Mouse (Mus musculus) cerebellum, postnatal 36 days (tissue): ENCODE data around the gene Ndufa4l2.

ENCODE experiments used
- DNase-seq, 2 experiments: peaks; one replicate each; pipeline ENCODE4 v3.0.0; 2021 to 2022; ENCODE audit warnings: mixed read lengths in 2 of 2

The Ndufa4l2 gene

DNA sequence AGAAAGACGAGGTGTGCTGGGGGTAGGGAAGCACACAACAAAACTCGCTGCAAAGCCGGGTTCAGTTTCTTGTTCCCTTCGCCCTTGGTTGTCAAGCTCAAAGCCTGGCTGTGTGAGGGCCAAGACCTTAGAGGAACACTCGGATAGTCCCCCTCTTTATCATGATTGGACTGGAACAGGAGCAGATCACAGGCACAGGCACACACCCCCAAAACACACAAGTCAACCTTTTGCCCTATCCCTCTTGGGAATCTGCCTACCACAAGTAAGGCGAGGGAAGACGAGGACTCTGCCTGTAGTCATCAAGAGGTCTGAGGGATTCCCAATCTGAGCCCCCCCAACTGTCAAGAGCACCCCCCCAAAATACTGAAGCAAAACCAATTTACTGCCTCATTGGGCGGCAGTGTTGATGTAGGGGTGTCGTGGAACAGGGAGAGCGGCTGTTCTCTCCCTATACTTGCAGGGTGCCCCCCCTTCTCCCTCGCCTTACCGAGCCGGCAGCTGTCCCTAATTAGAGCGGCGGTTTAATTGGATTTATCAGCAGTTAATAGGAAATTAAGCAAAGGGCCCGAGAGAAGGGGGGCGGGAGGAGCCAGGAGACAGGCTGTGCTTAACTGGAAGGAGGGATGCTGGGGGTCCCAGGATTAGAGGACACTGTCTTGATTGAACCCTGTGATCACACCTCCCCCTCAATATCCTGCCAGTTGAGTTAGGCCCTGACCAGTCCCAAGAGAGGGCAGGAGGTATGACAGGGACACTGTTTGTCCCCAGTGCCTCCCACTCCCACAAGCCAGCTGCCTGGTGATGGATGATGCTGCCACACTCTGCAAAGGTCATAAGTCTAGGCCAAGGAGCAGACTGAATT is 4.7 kb upstream of the Ndufa4l2 start:
- DNase-seq = peak; percentile 44

GRCm38 (mm10) chr10:127510895-127511617 is 3.7 kb upstream of the Ndufa4l2 start:
- peak in 1 of 2 experiments; percentile 44 for DNase-seq

GRCm38 (mm10) chr10:127511634-127512306 is 3.0 kb upstream of the Ndufa4l2 start:
- DNase-seq = peak; percentile 85 to 91

DNA sequence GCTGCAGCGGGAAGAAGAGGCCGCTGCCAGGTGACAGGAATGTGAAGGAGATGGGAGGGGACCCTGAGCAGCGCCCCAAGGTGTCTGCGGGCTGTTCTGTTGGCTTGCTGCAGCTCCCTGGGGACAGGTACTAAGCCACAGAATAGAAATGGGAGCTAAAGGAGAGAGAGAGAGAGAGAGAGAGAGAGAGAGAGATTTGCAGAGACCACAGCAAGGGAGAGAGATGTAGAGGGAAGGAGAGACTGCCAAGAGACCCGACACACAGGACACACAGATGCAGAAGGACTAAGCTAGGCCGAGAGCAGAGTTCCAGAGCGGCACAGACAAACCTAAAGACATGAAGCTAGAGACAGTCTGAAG is 2.5 kb upstream of the Ndufa4l2 start:
- no peak for DNase-seq

DNA sequence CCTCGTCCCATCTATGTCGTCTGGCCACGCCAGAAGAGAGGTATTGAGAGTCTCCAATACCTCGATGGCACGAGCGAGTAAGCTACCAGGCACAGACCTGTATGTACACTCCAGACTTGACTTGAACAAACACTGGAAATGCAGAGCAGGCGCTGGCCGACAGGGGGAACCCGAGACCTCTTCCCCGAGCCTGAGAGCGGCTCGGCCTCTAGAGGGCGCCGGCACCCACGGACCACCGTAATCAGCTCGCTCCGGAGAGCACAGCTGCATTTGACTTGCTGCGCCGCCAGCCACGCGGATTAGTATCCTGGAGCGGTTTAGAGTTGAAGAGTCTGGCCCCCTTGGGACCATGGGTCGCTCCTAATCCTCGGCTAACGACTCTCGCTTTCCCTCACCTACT is 2.0 kb upstream of the Ndufa4l2 start:
- DNase-seq = peak; percentile 93 to 98

- DNase-seq = peak in 1 of 2 experiments; percentile 18
These were observed 1.2 kb upstream of the Ndufa4l2 start for GRCm38 (mm10) chr10:127513501-127514091.

- DNase-seq = no peak
These were observed 562 bp upstream of the Ndufa4l2 start for GRCm38 (mm10) chr10:127514111-127514698.

GRCm38 (mm10) chr10:127515271-127515982 is 660 bp downstream of the Ndufa4l2 start:
- DNase-seq = no peak

GRCm38 (mm10) chr10:127515983-127516459 is 1.3 kb downstream of the Ndufa4l2 start:
- DNase-seq = no peak

DNA sequence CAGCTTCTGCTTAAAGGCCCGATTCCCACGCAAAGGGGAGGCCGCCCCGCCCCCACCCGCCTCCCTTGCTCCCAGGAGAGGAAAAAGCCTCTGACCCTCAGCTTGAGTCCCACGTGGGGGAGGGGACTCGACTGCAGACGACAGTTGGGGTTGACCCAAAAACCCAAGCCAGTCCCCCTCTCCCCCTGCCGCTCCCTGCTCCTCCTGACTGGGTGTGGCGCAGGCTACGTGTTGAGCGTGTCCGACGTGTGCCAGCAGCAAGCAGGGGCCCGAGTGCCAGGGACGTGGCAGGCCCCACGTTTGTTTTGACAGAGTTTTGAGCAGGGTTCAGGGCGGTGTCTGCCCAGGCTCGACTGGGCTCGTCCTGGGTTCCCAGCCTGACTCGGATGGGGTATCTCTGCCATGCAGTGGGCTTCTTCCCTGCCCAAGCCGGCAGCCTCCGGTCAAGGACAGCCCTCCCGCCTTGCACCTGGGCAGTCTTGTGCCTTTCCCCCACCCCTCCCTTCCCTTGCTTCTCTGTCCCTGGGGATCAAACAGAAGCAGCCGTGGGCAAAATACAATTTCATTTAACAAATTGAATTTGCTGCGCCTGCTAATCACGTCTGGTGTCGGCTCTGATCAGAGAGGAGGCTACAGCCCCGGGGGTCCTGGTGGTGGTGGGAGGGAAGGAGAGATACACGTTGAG is 2.0 kb downstream of the Ndufa4l2 start:
- DNase-seq = no peak

DNA sequence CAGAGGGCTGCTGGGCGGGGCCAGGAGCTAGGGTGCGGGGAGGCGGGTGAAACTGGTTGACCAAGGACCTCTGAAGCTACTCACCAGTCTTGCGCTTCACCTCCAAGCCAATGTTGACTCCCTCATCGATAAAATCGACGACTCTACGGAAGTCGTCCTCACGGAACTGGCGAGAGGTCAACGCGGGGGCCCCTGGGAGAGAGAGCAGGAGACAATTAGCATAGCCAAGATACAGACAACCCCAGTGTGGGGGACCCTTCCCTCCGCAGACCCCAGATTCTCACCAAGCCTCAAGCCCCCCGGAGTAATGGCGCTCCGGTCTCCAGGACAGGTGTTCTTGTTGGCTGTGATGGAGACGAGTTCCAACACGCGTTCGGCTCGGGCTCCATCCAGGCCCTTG is 3.2 kb downstream of the Ndufa4l2 start:
- DNase-seq = no peak

DNA sequence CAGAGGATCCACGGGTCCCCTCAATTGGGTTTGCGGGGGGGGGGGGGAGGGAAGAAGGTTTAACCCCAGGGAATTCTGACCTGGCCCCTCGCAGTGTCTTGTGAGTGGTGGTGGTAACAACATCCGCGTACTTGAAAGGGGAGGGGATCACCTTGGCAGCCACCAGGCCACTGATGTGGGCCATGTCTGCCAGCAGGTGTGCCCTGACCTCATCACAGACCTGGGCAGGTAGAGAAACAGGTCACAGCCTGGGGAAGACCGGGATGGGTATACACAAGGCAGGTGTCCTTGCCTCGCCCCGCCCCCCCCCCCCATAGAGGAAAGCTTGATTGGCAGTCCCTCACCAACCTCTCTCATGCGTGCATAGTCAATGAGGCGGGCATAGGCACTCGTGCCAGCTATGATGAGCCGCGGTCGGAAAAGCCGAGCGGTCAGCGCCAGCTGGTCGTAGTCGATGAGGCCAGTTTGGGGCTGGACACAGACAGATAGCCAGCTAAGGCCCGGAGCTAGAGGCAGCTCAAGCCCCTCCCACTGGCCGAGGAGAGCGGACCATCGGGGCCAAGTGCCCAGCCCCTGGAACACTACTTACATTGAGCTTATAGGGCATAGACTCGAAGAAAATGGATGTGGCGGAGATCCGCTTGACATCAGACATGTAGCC is 4.4 kb downstream of the Ndufa4l2 start:
- no peak for DNase-seq

GRCm38 (mm10) chr10:127519903-127520713 is 5.3 kb downstream of the Ndufa4l2 start:
- no peak for DNase-seq

GRCm38 (mm10) chr10:127520714-127521357 is 6.1 kb downstream of the Ndufa4l2 start:
- no peak for DNase-seq

- DNase-seq = no peak
These were observed 6.9 kb downstream of the Ndufa4l2 start for GRCm38 (mm10) chr10:127521611-127522080.

- DNase-seq = peak; percentile 83 to 86
These were observed 7.4 kb downstream of the Ndufa4l2 start, which contains the start of gene Shmt2 for GRCm38 (mm10) chr10:127522088-127522581. Shmt2 (minus strand) TSS chr10:127522444.

DNA sequence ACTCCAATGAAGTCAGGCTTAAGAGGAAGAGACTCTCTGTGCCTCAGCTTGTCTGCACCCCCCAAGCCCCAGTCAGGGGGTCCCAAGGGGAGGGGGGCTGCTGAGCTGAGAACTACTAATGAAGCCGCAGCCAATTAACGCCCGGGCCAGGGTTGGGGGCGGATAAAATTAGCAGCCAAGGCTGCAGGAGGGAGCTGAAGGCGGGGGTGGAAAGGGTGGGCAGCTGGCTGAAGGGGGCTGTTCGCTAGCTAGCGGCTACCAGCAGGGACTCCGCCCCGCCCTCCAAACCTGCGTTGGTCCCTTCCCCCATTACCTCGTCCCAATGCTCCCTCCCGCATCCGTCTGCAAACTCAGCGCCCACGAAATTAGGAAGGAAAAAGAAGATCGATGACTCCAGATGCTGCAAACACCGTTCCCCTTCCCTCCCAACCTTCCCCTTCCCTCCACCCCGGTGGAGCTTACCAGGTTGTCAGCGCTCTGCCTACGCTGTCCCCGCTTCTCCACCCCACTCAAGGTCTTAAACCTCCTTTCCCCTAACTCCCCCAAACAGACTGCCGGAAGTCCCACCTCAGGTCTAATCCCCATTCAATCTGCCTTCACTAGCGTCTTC is 10.0 kb downstream of the Ndufa4l2 start:
- no peak for DNase-seq

DNA sequence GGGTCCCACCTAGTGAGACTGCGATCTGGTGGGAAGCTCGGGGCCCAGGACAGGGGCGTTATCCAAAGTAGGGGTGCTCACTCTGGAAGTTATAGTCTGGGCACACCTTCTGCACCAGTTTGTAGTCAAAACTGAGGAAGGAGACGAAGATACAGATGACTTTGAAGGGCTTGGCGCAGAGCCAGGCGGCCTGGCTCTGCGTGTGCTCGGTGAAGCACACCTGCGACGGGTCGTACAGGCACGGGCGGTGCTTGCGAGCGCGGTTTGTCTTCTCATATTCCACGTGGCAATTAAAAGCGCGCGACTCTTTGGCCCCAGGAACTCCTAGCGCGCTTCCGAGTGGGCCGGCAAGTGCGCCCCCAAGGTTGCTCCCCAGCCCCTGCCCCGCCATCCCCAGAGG is 11.3 kb downstream of the Ndufa4l2 start:
- no peak for DNase-seq
